Mouse (Mus musculus) brain, embryonic 14.5 days (tissue): Measurements from ENCODE around the gene Ctrl.

Experiments
- CTCF ChIP-seq: fragments of 200-500 bp; IDR thresholded peaks from 2 replicates; pipeline ENCODE4 v1.5.1; 2012; ENCODE audit warnings: inconsistent platforms, mild to moderate bottlenecking, moderate library complexity, borderline replicate concordance; ENCODE audit not compliant: insufficient read depth, insufficient read length; ENCODE audit errors: extremely low read depth
- POLR2A ChIP-seq: fragments of 200-500 bp; IDR thresholded peaks from 2 replicates; pipeline ENCODE4 v1.6.1; 2012; ENCODE audit warnings: mild to moderate bottlenecking, inconsistent platforms, borderline replicate concordance; ENCODE audit not compliant: poor library complexity, insufficient read depth, insufficient read length, severe bottlenecking; ENCODE audit errors: extremely low read depth

- no peak for TF ChIP-seq CTCF
- TF ChIP-seq POLR2A = no peak
Measured at GRCm38 (mm10) chr8:105951057-105951659, 17.5 kb upstream of the Ctrl start.
